Mouse (Mus musculus) bone marrow macrophage, adult 2 months (primary cell): ENCODE results near the gene Rgl2. TPM values are rescaled to one million over a fixed set of nuclear protein-coding genes. Genes with fewer than 3 reads are reported as not detected.
"Not testable (repeated sequence)": the region's sequence is repeated elsewhere in the genome, so short reads cannot be mapped to it uniquely, and the experiment has no call there.

Experiments used
- H3K27ac ChIP-seq: 2 replicates; pipeline ENCODE4 v1.5.1; 2012; ENCODE audit warnings: low read depth, low read length; ENCODE audit not compliant: insufficient read depth
- H3K4me1 ChIP-seq: 2 replicates; pipeline ENCODE4 v1.6.1; 2012; ENCODE audit warnings: low read length; ENCODE audit not compliant: control insufficient read depth, insufficient read depth
- H3K4me3 ChIP-seq: 2 replicates; pipeline ENCODE4 v1.5.1; 2012; ENCODE audit warnings: mild to moderate bottlenecking, low read length, moderate library complexity; ENCODE audit not compliant: insufficient read depth
- CTCF ChIP-seq: IDR thresholded peaks from 2 replicates; pipeline ENCODE4 v1.5.1; 2012; ENCODE audit warnings: low read depth, mild to moderate bottlenecking, low read length, moderate library complexity
- POLR2A ChIP-seq: IDR thresholded peaks from 2 replicates; pipeline ENCODE4 v1.6.1; 2012; ENCODE audit warnings: mild to moderate bottlenecking, low read depth, low read length, borderline replicate concordance
- polyA plus RNA-seq: library from polyadenylated mRNA; stranded (reverse); fragments of >200 nt; gene quantifications from 2 replicates; pipeline ENCODE4 v1.2.4, GENCODE M21; 2012; ENCODE audit not compliant: missing spikeins, insufficient read depth, insufficient read length

Rgl2 gene
- polyA plus RNA-seq, 1 experiment = 209 TPM

- H3K4me1 ChIP-seq = peaks cover 29% of the 10 kb centered on the region
- peak overlapping the region; percentile 69 for H3K27ac ChIP-seq
- H3K4me3 ChIP-seq = no peak overlapping the region
- no peak for TF ChIP-seq POLR2A
- TF ChIP-seq CTCF = no peak
These were observed 19.0 kb downstream of the Rgl2 start for GRCm38 (mm10) chr17:33948090-33948904.

- Histone ChIP-seq H3K27ac (no peak overlapping the region), H3K4me3 (no peak overlapping the region), H3K4me1 (peaks cover 32% of the 10 kb centered on the region)
- no peak for TF ChIP-seq POLR2A
- no peak for TF ChIP-seq CTCF
These were observed 19.7 kb downstream of the Rgl2 start for GRCm38 (mm10) chr17:33948905-33949537.

GRCm38 (mm10) chr17:33950131-33950625 is 20.8 kb downstream of the Rgl2 start:
- TF ChIP-seq CTCF (no peak), POLR2A (no peak)
- Histone ChIP-seq H3K4me3 (peak overlapping the region; percentile 68), H3K27ac (no peak overlapping the region), H3K4me1 (peaks cover 32% of the 10 kb centered on the region)

- peak within 1 kb of the TSS; percentile 71 for H3K27ac ChIP-seq
- peak within 1 kb of the TSS; percentile 68 for H3K4me3 ChIP-seq
- no peak; the same call in 1 of the 2 replicates for TF ChIP-seq POLR2A
- TF ChIP-seq CTCF = no peak
- peaks cover 32% of the 10 kb centered on the region for H3K4me1 ChIP-seq
These were observed 21.9 kb downstream of the Rgl2 start, which contains the start of gene B3galt4 for GRCm38 (mm10) chr17:33951021-33951946. TSS of gene B3galt4 (minus strand) at chr17:33951488.

GRCm38 (mm10) chr17:33952015-33952414 is 22.7 kb downstream of the Rgl2 start:
- Histone ChIP-seq H3K4me1 (peaks cover 25% of the 10 kb centered on the region), H3K4me3 (peak overlapping the region; percentile 68)
- H3K27ac ChIP-seq = not testable (repeated sequence)

- H3K4me3 ChIP-seq = peak overlapping the region; percentile 93
- peaks cover 19% of the 10 kb centered on the region for H3K4me1 ChIP-seq
- no peak for TF ChIP-seq CTCF
- TF ChIP-seq POLR2A = no peak
- H3K27ac ChIP-seq = 0 out of 2 replicates have a peak overlapping the region, but pooled peaks have one; percentile 6
These were observed 23.5 kb downstream of the Rgl2 start for GRCm38 (mm10) chr17:33952879-33953278.

GRCm38 (mm10) chr17:33953310-33953709 is 24.0 kb downstream of the Rgl2 start:
- Histone ChIP-seq H3K4me3 (peak overlapping the region; percentile 93; the same call in 1 of the 2 replicates), H3K27ac (0 out of 2 replicates have a peak overlapping the region, but pooled peaks have one; percentile 4), H3K4me1 (peaks cover 15% of the 10 kb centered on the region)
- TF ChIP-seq POLR2A (no peak), CTCF (no peak)

- peak overlapping the region; percentile 93 for H3K4me3 ChIP-seq
- TF ChIP-seq POLR2A (no peak), CTCF (no peak)
- peaks cover 11% of the 10 kb centered on the region; the same call in 1 of the 2 replicates for H3K4me1 ChIP-seq
- peak overlapping the region; percentile 85 for H3K27ac ChIP-seq
These were observed 24.7 kb downstream of the Rgl2 start for GRCm38 (mm10) chr17:33953961-33954565.
